Mouse (Mus musculus) spleen, postnatal 14 days (tissue): ENCODE results near the gene Spata1.
"Not testable (repeated sequence)": the region's sequence is repeated elsewhere in the genome, so short reads cannot be mapped to it uniquely, and the experiment has no call there.

Experiments used
- DNase-seq, 2 experiments: peaks; one replicate each; pipeline ENCODE4 v3.0.0; 2021 to 2022; ENCODE audit warnings: low spot score in 2 of 2

The Spata1 gene

GRCm38 (mm10) chr3:146451375-146451774, 48.2 kb downstream of the Spata1 start:
- no peak for DNase-seq

GRCm38 (mm10) chr3:146450371-146450841, 49.1 kb downstream of the Spata1 start:
- DNase-seq = peak; percentile 85 to 87

GRCm38 (mm10) chr3:146449745-146450250, 49.8 kb downstream of the Spata1 start, which contains the start of gene Ctbs:
Gene Ctbs (plus strand): TSS chr3:146449795.
- DNase-seq = no peak

- DNase-seq = no peak
These were observed 50.6 kb downstream of the Spata1 start for GRCm38 (mm10) chr3:146448969-146449368.

DNA sequence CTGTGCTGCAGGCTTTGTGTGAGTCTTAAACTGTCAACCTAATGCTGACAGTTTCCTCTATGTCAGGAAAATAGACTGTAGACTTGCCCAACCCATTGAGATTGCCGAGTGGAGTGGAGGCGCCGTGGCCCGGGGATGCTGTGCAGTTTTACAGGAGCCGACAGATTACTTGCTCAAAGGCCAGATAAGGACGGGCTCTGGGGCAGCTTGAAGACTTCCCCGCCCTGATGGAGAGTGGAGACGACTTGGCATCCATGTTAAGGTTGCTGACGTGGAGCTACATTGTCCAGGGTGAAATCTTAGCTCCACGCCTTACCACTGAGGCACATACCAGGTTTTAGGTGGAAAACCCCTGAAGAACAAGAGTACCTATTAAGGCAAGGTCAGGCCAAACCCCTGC, 51.2 kb downstream of the Spata1 start:
- no peak for DNase-seq

- DNase-seq = no peak
These were observed 52.0 kb downstream of the Spata1 start for GRCm38 (mm10) chr3:146447598-146447997.

DNA sequence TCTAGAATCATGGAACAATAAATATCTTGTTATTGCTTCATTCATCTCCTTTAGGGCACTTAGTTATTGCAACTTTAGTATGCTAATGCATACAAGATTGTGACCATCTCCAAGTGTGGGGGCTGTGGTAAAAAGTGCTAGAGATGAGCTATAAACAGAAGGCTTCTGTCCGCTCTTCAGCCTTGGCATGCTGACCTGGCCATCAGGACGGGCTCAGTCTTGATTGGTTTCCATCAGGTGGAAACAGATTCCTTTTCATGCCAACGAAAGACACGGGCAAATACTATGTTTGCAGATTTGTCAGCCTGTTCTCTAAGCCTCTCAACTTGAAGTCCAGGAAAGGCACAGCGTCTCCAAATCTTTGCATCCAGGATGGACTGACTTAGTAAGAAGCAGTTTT, 52.4 kb downstream of the Spata1 start:
- no peak for DNase-seq

DNA sequence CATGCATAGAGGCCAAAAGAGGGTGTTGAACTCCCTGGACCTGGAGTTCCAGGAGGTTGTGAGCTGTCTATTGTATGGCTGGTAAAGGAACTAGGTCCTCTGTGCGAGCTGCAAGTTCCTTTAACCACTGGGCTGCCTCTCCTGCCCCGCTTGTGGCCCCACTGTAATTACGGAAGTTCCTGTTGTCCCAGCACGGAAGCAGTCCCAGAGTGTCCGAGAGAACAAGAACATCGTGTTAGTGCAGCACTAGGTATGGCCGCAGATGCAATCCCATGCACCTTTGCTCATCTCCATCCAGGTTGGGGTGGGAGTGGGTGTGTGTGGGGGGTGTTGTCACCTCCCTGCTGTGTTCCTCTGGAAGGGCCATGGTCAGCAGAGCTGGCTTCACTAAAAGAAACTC, 54.7 kb downstream of the Spata1 start:
- no peak for DNase-seq

GRCm38 (mm10) chr3:146443380-146443779, 56.2 kb downstream of the Spata1 start:
- no peak for DNase-seq

DNA sequence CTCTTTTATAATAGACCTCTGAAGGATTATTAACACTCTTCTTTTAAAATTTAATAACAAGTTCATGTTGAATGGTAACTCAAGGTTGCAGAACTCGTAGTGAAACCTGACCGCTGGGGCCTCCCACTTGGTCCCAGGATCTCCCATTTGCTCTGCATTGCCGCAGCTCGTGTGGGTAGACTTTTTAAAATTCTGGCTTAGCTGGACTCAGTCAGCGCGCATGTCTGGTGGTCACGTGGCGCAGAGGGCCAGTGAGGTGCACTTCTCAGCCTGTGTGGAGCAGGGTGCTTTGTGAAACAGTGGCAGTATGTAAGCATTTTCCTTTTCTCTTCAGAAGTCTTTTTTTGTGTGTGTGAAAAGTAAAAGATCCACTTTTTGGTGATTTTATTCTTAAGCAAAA, 56.6 kb downstream of the Spata1 start:
- no peak for DNase-seq

DNA sequence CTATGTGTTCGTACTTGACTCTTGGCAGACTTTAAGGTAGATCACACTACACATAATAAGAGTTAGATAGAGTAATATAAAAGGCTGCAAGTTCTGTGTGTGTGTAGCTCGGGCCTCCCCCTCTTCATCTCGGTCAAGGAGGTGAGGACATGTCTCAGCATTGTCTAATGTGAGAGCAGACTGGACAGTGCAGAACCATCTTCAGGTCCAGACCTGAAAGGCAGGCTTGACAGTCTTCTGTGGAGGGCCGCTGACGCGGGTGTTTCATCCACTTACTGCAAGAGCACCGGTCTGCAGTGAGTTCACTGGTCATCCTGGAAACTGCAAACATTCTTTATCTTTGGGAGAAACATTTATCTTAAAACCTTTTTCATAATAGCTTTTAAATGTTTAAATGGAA, 57.1 kb downstream of the Spata1 start:
- no peak for DNase-seq

DNA sequence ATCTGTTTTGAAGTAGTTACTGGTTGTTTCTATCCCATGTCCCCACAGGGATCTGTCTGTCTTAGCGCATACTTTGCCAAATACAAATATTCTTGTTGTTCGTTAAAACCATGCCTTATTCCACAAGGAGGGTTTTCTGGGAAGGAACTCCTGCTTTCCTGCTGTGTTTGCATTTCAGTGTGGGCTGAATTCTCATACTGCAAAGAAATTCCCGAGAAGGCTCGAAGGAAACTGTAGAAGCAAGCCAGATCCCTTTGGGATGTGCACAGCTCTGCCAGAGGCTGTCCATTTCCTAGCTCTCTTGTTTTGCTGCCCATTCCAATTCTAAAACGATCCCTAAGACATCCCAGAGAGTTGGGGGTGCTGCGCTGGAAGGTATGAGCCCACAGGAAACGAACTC, 59.1 kb downstream of the Spata1 start:
- DNase-seq = no peak

DNA sequence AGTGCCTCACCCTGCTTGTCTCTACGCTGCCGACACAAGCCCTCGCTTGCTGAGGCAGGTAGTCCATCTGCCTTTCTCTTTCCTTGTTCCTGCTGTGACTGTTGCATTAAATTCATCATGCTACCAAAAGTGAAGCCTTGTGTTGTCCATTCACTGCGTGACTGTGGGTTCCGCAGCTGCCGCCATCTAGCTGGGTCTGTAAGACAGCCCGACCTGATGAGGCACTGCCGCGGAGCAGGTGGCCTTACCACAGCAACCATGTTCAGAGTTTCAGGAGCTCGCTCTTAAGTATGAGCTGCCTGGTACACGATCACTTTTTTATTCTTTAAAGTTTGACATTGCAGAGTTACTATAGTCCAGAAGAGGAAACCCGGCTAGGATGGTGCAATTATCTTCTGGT, 59.5 kb downstream of the Spata1 start:
- DNase-seq = no peak

DNA sequence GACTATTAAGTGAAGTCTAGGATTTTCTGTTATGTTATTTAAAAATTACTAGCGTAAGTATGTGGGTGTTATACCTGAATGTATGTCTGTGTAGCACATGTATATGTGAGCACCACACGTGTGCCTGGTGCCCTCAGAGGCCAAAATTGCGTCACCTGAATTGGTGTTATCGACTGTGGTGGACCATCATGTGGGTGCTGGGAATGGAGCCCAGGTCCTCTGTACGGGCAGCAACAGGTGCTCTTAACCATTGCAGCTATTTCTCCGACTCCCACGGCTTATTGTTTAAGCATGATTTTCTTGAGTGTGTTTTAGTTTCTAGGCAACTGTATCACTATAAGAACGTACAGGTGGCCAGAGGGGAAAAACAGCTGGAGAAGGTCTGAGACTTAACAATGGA, 63.4 kb downstream of the Spata1 start:
- no peak for DNase-seq

GRCm38 (mm10) chr3:146435533-146435932, 64.0 kb downstream of the Spata1 start:
- DNase-seq = no peak

GRCm38 (mm10) chr3:146434686-146435085, 64.9 kb downstream of the Spata1 start:
- no peak for DNase-seq

- no peak for DNase-seq
These were observed 65.7 kb downstream of the Spata1 start for GRCm38 (mm10) chr3:146433681-146434350.

- not testable (repeated sequence) for DNase-seq
These were observed 66.5 kb downstream of the Spata1 start for GRCm38 (mm10) chr3:146433063-146433462.

GRCm38 (mm10) chr3:146426489-146426888, 73.1 kb downstream of the Spata1 start:
- DNase-seq = no peak

GRCm38 (mm10) chr3:146425902-146426301, 73.7 kb downstream of the Spata1 start:
- no peak for DNase-seq

DNA sequence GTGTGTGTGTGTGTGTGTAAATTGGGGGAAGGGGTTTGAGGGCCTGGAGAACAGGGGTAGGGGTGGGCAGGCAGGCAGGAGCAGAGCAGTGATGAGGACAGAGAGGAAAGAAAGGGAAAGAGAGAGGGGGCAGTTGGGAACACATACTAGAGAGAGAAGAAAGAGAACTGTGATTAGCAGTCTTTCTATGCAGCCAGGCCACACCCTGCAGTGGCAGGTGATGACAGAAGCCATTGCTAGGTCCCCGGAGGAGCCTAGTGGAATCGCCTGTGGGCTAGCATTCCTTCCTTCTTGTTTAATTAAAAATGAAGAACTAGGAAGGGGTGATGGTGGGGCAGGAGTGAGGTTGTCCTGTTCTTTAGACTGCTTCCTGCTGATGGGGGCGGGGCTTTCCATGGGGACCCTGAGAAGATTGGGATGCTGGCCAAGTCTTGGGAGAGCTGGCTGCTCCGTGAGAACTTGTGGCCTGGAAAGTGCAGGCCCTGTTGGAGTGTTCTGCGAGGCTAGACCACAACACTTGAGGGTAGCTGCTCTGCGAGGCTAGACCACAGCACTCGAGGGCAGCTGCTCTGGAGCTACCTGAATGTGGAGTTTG, 75.2 kb downstream of the Spata1 start:
- no peak for DNase-seq

DNA sequence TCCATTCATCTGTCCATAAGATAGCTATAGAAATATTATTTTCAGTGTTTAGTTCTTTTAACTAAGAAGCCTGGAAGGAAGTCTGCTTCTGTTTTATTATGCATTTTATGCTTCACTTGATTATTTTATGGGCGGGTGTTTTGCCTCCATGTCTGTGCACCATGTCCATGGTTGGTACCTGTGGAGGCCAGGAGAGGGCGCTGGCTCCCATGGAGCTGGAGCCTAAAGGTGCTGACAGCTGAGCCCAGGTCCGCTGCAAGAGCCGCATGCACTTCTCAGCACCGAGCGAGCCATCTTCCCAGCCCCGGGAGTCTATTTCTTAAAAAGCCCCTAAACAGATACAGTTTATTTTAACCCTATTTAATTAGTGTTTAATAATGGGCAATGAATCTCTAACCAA, 75.8 kb downstream of the Spata1 start:
- no peak for DNase-seq

GRCm38 (mm10) chr3:146421787-146422186, 77.8 kb downstream of the Spata1 start:
- no peak for DNase-seq
